Mouse (Mus musculus) neural tube, embryonic 12.5 days (tissue): ENCODE data around the gene Gm28710. TPM values are rescaled to one million over a fixed set of nuclear protein-coding genes. Genes with fewer than 3 reads are reported as not detected.

Experiments
- polyA plus RNA-seq: library from polyadenylated mRNA; unstranded; fragments of >200 nt; fragmentation: Nextera tagmentation; extraction: Ambion mirVana; gene quantifications from 2 replicates; pipeline ENCODE4 v1.2.1, GENCODE M21; 2016

Gm28710 gene
- polyA plus RNA-seq, 1 experiment from 2014 or later = not detected

Other genes with a start within 250 kb of the Gm28710 start
- gene Hgf, start 238.3 kb upstream of the Gm28710 start, polyA plus RNA-seq = 0.86 and 1.2 TPM in 2 replicates